Mouse (Mus musculus) adrenal gland, postnatal 36 days (tissue): Measurements from ENCODE around the gene Slc6a3. TPM values are rescaled to one million over a fixed set of nuclear protein-coding genes. Genes with fewer than 3 reads are reported as not detected.

Experiments used
- DNase-seq, 2 experiments: peaks; one replicate each; pipeline ENCODE4 v3.0.0; 2021; ENCODE audit warnings: mixed read lengths in 1 of 2
- total RNA-seq, 2 experiments: library from RNA; stranded (reverse); gene quantifications; 2 replicates each; pipeline ENCODE4 v1.2.3; 2021

The Slc6a3 gene
- total RNA-seq, 2 experiments from 2014 or later = not detected

DNA sequence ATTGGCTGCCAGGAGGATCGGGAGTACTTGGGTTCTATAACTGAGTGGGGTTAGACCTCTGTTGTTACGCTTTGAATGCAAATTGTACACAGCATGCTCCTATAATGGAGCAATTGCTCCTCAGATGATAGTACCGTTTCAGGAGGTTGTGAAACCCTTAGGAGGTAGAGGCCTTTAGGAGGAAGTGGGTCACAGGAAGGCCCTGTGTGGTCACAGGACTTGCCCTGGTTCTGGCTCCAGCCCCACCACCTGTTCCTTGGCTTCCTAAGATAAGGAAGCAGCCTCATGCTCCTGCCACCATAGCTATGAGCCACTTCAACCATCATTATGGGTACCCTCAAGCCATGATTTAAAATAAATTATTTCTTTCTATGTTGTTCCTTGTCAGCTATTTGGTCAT, 54.9 kb downstream of the Slc6a3 start:
- no peak for DNase-seq

DNA sequence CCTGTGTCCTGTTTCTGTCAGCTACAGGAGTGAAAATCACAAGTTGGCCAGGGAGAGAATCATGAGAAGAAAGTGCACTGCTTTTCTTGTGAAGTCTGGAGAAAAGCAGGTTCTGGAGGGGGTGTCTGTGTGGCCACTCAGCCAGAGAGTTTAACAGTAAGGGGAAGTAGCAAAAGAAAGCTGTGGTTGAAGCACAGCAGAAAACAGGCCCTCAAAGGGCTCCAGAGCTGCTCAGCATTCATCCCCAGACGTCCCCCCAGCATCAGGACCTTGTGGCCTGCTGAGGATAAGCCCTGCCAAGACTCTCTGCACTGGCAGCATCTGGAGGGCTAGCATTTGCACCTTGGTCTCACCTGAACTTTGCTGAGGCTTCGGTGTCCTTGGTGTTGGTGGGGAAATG, 56.0 kb downstream of the Slc6a3 start:
- DNase-seq = no peak

DNA sequence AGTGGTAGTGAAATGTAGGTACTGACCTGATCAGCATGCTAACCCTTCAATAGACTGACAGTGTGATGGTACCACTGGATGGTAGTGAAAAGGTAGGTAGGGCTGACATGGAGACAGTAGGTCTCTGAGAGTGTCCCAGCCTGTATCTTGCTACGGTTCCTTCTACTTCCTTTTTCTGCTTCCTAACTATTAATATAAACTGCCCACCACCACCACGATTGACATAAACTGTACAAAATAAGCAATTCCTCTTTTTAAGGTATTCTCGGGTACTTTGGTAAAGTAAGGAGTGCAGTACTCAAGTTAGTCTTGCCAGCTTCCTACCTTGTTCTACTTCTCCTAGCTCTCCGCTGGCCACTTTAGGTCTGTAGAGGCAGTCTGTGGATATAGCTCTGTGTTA, 59.7 kb downstream of the Slc6a3 start:
- DNase-seq = no peak

DNA sequence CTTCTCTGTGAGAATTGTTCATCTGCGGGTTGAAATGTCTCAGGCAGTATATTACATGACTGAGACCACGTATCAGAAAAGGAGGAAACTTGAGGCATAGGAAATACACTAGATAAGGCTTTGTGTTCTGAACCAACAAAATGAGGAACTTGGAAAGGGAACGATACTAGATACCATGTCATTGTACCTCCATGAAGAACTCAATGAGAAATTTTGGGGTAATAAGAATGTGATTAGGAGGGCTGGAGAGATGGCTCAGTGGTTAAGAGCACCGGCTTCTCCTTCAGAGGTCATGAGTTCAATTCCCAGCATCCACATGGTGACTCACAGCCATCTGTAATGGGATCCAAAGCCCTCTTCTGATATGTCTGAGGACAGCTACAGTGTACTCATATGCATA, 63.7 kb downstream of the Slc6a3 start:
- no peak for DNase-seq

DNA sequence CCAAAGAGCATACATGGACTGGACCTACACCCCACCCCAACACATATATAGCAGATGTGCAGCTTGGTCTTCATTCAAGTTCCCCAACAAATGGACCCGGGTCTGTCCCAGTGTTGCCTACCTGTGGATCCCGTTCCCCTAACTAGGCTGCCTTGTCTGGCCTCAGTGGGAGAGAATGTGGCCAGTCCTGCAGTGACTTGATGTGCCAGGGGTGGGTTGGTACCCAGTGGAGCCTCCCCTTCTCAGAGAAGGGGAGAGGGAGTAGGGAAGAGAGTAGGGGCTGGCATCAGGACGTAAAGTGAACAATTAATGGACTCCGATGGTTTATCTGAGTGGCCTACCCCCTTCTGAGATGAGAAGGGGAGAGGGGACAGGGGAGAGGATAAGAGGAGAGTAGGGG, 66.5 kb downstream of the Slc6a3 start:
- DNase-seq = no peak

DNA sequence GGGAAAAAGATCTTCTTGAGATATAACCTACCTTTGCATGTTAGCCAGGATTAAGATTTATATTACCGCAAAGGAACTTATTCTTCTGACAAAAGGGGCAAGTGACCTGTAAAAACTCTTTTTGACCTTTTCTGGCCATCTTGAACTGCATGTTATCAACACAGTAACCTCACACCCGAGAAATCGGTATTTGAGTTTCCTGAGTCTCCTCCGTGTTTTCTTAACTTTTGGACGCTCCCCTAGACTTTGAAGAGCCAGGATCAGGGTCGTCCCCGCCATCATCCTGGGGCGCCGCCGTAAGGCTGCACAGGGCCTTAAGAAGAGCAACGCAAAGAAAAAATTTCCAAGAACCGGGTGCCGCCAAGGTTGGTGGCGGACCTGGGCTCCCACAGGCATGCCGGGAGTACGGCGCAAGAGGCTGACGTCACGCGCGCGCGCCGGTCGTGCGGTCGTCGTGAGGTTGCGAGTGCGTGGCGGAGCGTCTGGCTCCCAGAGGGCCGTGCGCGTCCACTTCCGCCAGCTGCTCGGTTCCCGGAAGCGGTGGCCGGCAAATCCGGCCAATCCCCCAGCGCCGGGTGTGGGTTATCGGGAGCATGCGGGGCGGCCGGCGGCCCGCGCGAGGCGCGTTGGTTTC, 67.1 kb downstream of the Slc6a3 start, which contains the start of gene Clptm1l:
Clptm1l (plus strand) TSS at position 485 of the 634 bp plus-strand sequence.
- peak; percentile 99 for DNase-seq

GRCm38 (mm10) chr13:73604156-73604957, 67.8 kb downstream of the Slc6a3 start:
- DNase-seq = no peak

DNA sequence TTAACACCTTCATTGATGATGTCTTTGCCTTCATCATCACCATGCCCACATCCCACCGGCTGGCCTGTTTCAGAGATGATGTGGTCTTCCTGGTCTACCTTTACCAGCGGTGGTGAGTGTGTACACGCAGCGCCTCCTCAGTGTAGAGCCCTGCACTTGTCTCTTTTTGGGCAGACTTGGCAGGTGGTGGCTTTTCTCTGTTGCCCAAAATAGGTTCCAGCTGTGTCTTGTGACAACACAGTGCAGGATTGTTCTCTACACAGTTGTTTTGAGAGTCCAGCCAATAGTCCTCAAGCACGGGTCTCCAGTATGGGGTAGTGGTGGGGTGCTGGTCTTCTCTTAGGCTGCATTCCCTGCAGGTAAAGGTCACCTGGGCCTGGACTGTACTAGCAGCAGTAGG, 81.9 kb downstream of the Slc6a3 start:
- DNase-seq = no peak

DNA sequence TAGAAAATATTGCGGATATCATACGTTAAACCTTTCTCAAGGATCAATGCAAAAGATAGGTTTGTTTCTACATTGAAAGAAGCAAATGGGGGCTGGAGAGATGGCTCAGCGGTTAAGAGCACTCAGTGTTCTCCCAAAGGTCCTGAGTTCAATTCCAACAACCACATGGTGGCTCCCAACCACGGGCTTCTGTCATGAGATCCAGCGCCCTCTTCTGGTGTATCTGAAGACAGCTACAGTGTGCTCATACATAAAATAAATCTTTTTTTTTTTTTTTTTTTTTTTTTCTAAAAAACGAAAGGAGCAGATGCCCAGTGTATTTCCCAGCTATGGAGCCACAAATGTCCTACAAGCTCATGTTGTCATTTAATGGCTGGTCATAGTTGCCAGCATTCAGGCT, 84.1 kb downstream of the Slc6a3 start:
- no peak for DNase-seq

DNA sequence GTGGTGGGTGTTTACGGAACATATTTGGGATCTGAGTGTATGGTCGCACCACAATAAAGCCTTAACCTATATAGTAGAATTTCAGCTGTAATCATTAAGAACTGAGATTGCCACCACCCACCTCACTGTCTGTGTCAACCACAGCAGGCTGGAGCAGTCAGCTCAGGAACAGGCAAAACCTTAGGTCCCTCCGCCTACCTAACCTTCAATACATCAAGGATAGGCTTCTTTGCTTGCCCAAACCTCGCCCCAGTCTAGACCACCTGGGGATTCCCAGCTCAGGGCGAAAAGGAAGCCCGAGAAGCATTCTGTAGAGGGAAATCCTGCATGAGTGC, 89.8 kb downstream of the Slc6a3 start:
- no peak for DNase-seq

DNA sequence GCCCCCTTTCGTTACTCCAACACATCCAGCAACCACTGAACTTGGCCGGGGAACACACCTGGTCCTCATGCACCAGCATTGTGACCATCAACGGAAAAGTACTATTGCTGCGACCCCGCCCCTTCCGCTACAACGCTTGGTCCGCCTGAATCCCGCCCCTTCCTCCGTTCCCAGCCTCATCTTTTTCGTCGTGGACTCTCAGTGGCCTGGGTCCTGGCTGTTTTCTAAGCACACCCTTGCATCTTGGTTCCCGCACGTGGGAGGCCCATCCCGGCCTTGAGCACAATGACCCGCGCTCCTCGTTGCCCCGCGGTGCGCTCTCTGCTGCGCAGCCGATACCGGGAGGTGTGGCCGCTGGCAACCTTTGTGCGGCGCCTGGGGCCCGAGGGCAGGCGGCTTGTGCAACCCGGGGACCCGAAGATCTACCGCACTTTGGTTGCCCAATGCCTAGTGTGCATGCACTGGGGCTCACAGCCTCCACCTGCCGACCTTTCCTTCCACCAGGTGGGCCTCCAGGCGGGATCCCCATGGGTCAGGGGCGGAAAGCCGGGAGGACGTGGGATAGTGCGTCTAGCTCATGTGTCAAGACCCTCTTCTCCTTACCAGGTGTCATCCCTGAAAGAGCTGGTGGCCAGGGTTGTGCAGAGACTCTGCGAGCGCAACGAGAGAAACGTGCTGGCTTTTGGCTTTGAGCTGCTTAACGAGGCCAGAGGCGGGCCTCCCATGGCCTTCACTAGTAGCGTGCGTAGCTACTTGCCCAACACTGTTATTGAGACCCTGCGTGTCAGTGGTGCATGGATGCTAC, 90.4 kb downstream of the Slc6a3 start, which contains the start of gene Tert:
Tert (plus strand) TSS at position 167 of the 805 bp plus-strand sequence.
- DNase-seq = peak; percentile 76 to 86

Other genes starting within 250 kb of the Slc6a3 start
- gene Mrpl36, start 208.2 kb upstream of the Slc6a3 start, total RNA-seq = 10 to 100 TPM; 62.3 to 68.9 TPM
- gene Ndufs6, start 208.2 kb upstream of the Slc6a3 start, total RNA-seq = 100 to 1,000 TPM; 240 to 275 TPM
- 10 to 100 TPM; 15.5 to 15.9 TPM for gene Lpcat1, start 69.5 kb upstream of the Slc6a3 start, total RNA-seq
- 100 to 1,000 TPM; 156 to 171 TPM for gene Clptm1l, start 67.3 kb downstream of the Slc6a3 start, total RNA-seq
- 1 to 10 TPM; 4.6 to 7.1 TPM for gene Tert, start 90.2 kb downstream of the Slc6a3 start, total RNA-seq
- not detected for gene Slc6a18, start 141.3 kb downstream of the Slc6a3 start, total RNA-seq
- under 1 TPM; 0.20 to 0.26 TPM for gene Slc6a19, start 168.1 kb downstream of the Slc6a3 start, total RNA-seq
- gene Slc12a7, start 196.3 kb downstream of the Slc6a3 start, total RNA-seq = 10 to 100 TPM; 35.8 to 36.6 TPM